Mouse (Mus musculus): ENCODE data around the gene Hist1h3b.
"Not testable (repeated sequence)": the region's sequence is repeated elsewhere in the genome, so short reads cannot be mapped to it uniquely, and the experiment has no call there.

- not testable (repeated sequence) for TF ChIP-seq CTCF (IDR thresholded peaks at IDR 0.05; ENCODE audit: control insufficient read depth, insufficient read depth, insufficient replicate concordance, low read depth, low read length); POLR2A (IDR thresholded peaks at IDR 0.05; ENCODE audit: control insufficient read depth, low read depth, low read length)
Observed at GRCm38 (mm10) chr13:23717593-23718245, 34.3 kb upstream of the Hist1h3b start.

All from testis, adult 2 months (tissue).